Mouse (Mus musculus) Patski (cell line): Measurements from ENCODE around the gene Hist1h2ad. TPM values are rescaled to one million over a fixed set of nuclear protein-coding genes. Genes with fewer than 3 reads are reported as not detected.
"Not testable (repeated sequence)": the region's sequence is repeated elsewhere in the genome, so short reads cannot be mapped to it uniquely, and the experiment has no call there.

ENCODE experiments used
- ATAC-seq: fragments of 100-300 bp; one replicate; pipeline ENCODE4 v1.8.0; 2021
- CTCF ChIA-PET: fragments of 350-600 bp; sonication (Branson Sonifier 250); formaldehyde crosslinking; loops from one replicate; lab custom pipeline; 2022; ENCODE audit warnings: inconsistent platforms; lab: Charles Lee
- POLR2A ChIA-PET: fragments of 350-600 bp; sonication (Branson Sonifier 250); formaldehyde crosslinking; loops from one replicate; lab custom pipeline; 2022; ENCODE audit warnings: antibody characterized with exemption, inconsistent platforms; lab: Charles Lee
- DNase-seq: peaks from one replicate; pipeline ENCODE4 v3.0.0-alpha.2; 2011; ENCODE audit warnings: low read depth, low spot score
- H3K27me3 ChIP-seq: fragments of 371-371 bp; one replicate; pipeline ENCODE4 v1.5.1; 2021
- CTCF ChIP-seq: fragments of 100-300 bp; IDR thresholded peaks from one replicate; pipeline ENCODE4 v1.5.1; 2021
- in situ Hi-C: fragments of 300-500 bp; cut with MboI; formaldehyde crosslinking; loops from 3 replicates; pipeline ENCODE4 v1.11.1; 2018; ENCODE audit warnings: low pct_unique_long_range_greater_than_20kb, mixed read lengths
- polyA plus RNA-seq: library from polyadenylated mRNA; unstranded; gene quantifications from one replicate; pipeline ENCODE4 v1.2.3, GENCODE M21; 2021

Gene Hist1h2ad
- polyA plus RNA-seq, 1 experiment from 2014 or later, result 1.0 TPM

DNA sequence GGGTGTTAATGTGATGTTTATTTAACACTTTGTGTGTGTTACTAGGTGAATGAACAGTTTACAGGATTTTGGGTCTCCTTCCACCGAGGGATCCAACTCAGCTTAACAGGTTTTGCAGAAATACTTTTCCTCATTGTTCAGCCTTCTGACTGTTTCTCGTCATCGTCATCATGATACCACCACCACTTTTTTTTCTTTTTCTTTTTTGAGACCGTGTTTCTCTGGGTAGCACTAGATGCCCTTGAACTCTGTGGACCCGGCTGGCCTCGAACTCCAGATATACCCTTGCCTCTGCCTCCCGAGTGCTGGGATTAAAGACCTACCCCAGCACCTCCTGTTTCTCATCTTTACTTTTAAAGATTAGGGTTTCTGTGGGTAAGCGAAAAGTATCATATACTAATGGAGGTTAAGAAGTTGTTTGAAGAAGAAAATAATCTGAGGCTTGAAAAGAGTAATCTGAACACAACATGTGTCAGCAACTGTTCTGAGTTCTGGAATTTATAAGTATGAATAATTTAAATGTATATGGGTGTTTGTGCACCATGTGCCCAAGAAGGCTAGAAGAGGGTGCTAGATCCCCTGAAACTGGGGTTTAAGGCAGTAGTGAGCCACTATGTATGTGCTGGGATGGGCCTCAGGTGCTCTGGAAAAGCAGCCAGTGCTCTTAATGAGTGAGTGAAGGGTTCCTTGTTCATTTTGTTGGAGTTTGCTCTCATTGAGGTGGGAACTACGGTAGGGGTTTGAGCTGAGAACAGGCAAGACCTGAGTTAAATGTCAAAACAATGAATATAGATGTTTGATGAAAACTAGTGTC lies 41.7 kb upstream of the Hist1h2ad start:
- H3K27me3 ChIP-seq, result no peaks in the 10 kb centered on the region
- in situ Hi-C loops, result loop anchor here (5.0 to 10.0 kb wide), 3 partner anchors 65 to 1818 kb away; partner anchors contain the start of genes Hist1h2ag, Hist1h2ai, Hist1h2bj and Hist1h2bl
- ATAC-seq (no peak), DNase-seq (no peak)
- no peak for TF ChIP-seq CTCF
- POLR2A ChIA-PET, result interaction anchor here (0.6 kb wide), 1 partner anchor 1794 kb away, joined by 3 read pairs; no protein-coding TSS in a partner anchor
- CTCF ChIA-PET, result no interaction called here

DNA sequence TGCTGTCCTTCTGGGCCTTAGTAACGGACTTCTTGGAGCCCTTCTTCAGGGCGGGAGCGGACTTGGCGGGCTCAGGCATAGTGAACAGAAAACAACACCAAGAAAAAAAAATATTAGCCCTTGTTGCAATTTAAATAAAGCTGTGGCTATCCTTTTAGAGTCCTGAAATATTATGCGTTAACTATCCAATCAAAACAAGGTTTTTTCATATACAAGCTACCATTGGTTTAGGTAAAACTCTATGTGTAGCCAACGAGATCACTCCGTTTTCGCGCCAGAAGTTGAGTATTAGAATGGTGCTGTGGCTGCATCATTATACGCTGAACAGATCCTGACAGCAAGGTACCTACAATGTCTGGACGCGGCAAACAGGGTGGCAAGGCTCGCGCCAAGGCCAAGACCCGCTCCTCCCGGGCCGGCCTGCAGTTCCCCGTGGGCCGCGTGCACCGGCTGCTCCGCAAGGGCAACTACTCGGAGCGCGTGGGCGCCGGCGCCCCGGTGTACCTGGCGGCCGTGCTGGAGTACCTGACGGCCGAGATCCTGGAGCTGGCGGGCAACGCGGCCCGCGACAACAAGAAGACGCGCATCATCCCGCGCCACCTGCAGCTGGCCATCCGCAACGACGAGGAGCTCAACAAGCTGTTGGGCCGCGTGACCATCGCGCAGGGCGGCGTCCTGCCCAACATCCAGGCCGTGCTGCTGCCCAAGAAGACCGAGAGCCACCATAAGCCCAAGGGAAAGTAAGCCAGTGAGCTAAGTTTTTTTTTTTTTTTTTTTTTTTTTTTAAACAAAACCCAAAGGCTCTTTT lies 40.4 kb upstream of the Hist1h2ad start, which contains the start of gene Hist1h2af:
TSS of gene Hist1h2af (plus strand) at position 347 of the 808 bp plus-strand sequence.
- not testable (repeated sequence) for H3K27me3 ChIP-seq

DNA sequence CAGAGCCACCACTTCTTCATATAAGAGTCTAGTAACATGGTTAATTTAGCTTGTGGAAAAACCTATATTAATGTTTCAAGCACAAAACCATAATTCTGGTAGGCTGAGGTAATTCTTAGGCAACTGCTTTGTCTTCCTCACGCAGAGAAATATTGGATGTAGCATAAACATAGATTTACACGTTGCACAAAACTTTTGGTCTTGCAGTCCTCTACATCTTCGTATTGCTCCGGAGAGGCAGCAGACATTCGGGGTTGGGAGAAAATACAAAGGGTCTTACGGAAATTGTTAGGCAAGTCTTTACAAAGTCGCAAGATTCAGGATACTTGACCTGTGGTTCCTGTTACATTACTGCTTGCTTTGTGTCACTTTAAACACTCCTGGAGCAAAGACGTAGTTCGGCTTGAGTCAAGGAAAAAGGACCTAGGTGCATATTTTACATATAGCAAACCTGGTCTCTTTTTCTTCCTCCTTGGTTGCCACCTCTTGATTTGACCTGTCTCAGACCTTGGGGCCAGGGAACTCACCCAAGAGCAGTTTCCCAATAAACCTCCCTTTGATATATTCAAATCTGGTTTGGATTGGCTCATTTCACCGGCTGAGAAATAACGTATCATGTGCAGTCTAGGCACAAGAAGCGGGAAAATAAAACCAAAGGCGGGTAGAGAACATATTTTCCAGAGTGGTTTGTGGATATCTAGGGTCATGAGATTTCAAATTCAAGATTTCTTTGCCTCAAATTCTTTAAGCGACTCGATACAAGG lies 39.6 kb upstream of the Hist1h2ad start:
- CTCF ChIA-PET, result interaction anchor here (1.1 to 1.6 kb wide), 2 partner anchors 9 to 20 kb away, joined by 4 to 6 read pairs; partner anchors contain the start of gene Hist1h2bh
- in situ Hi-C loops, result loop anchor here (5.0 to 10.0 kb wide), 3 partner anchors 63 to 1820 kb away; partner anchors contain the start of genes Hist1h2ag, Hist1h2ai, Hist1h2bj and Hist1h2bl
- POLR2A ChIA-PET, result interaction anchor here (0.6 kb wide), 1 partner anchor 48 kb away, joined by 3 read pairs; no protein-coding TSS in a partner anchor
- ATAC-seq (peak; percentile 19), DNase-seq (no peak)
- H3K27me3 ChIP-seq, result no peaks in the 10 kb centered on the region
- TF ChIP-seq CTCF, result no peak

More for the DNA sequence above, 40.4 kb upstream of the Hist1h2ad start, which contains the start of gene Hist1h2af:
- CTCF ChIA-PET, result interaction anchor here (1.1 to 1.6 kb wide), 2 partner anchors 9 to 20 kb away, joined by 4 to 6 read pairs; partner anchors contain the start of gene Hist1h2bh
- in situ Hi-C loops, result loop anchor here (5.0 to 10.0 kb wide), 3 partner anchors 64 to 1819 kb away; partner anchors contain the start of genes Hist1h2ag, Hist1h2ai, Hist1h2bj and Hist1h2bl
- POLR2A ChIA-PET, result interaction anchor here (0.7 kb wide), 1 partner anchor 57 kb away, joined by 3 read pairs; no protein-coding TSS in a partner anchor
- peak; percentile 52 for ATAC-seq
- not testable (repeated sequence) for DNase-seq

DNA sequence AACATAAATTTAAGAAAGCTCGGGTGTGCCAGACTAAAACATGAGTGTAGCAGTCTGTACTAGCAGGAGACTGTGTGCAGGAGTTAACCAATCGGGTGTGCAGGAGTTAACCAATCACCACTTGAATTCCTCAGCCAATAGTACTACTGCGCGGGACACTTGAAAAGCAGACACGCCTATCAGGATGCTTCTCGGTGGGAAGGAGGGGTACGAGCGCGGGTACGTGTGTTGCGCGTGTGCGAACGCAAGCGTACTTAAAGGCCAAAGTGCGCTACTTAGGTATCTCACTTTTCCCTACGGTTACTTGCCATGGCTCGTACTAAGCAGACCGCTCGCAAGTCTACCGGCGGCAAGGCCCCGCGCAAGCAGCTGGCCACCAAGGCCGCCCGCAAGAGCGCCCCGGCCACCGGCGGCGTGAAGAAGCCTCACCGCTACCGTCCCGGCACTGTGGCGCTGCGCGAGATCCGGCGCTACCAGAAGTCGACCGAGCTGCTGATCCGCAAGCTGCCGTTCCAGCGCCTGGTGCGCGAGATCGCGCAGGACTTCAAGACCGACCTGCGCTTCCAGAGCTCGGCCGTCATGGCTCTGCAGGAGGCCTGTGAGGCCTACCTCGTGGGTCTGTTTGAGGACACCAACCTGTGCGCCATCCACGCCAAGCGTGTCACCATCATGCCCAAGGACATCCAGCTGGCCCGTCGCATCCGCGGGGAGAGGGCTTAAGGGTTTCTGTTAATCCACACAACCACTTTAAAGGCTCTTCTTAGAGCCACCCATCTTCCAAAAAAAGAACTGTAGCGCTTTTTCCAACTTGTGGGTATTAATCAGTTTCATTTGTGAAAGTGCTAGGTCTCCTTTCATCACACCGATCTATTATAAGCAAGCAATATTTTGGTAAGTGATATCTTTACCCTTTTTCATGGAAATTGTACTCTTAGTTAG lies 38.8 kb upstream of the Hist1h2ad start, which contains the start of gene Hist1h3g:
TSS of gene Hist1h3g (plus strand) at position 286 of the 939 bp plus-strand sequence.
- ATAC-seq, result peak; percentile 61
- H3K27me3 ChIP-seq, CTCF ChIA-PET, DNase-seq: not testable (repeated sequence)
- in situ Hi-C loops, result loop anchor here (10.0 kb wide), 1 partner anchor 1821 kb away; the partner anchor contains the start of genes Hist1h2ai, Hist1h2bl and Hist1h3h
- POLR2A ChIA-PET, result interaction anchor here (0.6 kb wide), 1 partner anchor 47 kb away, joined by 3 read pairs; no protein-coding TSS in a partner anchor

DNA sequence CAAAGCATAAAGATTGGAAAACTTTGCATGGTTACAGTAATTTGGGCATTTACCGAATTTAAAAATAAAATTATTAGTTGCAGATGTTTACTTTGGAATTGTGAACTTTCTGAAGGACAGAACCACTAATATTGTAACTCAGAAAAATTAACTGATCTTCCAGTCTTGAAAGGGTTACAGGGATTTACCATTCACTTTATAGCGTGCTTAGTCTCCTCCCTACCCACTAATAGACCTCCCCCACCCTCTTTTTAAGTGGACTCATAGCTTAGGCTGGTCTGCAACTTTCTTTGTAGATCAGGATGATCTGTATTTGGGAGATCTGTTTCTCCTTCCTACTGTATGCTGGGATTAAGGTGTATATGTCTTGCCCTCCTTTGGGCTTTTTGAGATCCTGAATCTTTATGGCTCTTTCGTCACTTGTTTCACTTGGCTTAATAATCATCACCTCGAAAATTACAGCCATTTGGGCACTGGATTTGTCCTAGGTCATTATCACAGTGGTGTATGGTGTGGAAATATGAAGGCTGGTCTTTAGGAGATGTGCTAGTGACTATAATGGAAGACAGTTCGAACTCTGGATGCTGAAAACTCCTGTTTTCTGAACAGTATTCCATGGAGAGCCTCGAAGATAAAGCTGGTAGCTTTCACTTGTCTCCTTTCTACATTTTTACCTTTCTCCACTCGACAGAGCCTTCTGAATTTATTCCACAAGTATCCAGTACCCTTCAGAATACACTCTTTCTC lies 37.9 kb upstream of the Hist1h2ad start:
- CTCF ChIA-PET, result no interaction called here
- DNase-seq (no peak), ATAC-seq (no peak)
- H3K27me3 ChIP-seq, result no peaks in the 10 kb centered on the region
- in situ Hi-C loops, result loop anchor here (10.0 kb wide), 1 partner anchor 1821 kb away; the partner anchor contains the start of genes Hist1h2ai, Hist1h2bl and Hist1h3h
- no peak for TF ChIP-seq CTCF
- POLR2A ChIA-PET, result no interaction called here

DNA sequence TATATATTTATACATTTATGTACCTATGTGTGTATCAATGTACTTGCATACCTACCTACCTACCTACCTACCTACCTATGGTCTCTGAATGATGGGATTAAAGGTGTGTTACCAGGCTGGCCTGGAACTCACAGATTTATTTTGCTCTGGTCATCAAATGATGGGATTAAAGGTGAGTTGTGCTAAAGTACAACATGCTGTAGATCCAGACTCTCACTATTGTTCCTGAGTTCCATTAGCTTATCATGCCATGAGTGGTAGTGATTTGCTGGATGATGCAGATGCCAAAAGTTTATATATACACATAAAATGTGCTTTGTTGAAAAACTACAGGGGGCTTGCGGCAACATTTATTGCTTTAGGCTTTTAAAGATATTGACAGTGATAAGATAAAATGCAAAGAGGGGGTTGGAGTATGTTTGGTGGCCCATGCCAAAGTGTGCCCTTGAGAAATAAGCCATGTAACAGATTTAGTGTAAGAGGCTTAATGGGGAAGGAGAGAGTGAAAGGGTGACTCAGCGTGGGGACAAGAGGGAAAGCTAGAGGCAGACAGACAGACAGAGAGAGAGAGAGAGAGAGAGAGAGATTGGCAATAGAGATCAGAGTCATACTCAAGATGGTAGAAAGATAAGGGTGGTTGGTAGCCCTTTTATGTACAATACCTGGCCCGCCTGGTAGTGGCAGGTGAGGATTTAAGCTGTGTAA lies 37.0 kb upstream of the Hist1h2ad start:
- CTCF ChIA-PET, result no interaction called here
- in situ Hi-C loops, result loop anchor here (10.0 kb wide), 1 partner anchor 1822 kb away; the partner anchor contains the start of genes Hist1h2ai, Hist1h2bl and Hist1h3h
- no peaks in the 10 kb centered on the region for H3K27me3 ChIP-seq
- ATAC-seq (no peak), DNase-seq (no peak)
- POLR2A ChIA-PET, result no interaction called here
- TF ChIP-seq CTCF, result no peak

DNA sequence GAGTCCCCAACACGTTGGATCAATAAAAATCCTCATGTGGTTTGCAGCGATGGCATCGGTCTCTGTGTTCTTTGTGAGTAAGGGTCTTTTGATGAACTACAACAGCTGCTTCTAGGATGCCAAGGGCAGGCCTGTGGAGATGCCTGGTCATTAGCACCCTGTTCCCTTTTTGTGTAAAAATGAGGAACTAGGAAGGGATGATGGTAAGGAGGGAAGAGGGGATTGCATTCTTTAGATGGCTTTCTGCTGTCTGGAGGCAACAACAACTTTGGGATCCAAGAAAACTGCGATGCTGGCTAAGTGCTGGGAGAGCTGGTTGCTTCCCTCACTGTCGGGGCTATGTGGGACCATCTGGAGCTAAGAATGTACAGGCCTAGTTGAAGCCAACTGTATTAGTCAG lies 35.9 kb upstream of the Hist1h2ad start:
- ChIA-PET POLR2A (no interaction called here), CTCF (no interaction called here)
- TF ChIP-seq CTCF, result no peak
- H3K27me3 ChIP-seq, result no peaks in the 10 kb centered on the region
- DNase-seq (no peak), ATAC-seq (no peak)
- in situ Hi-C loops, result loop anchor here (10.0 kb wide), 1 partner anchor 1823 kb away; the partner anchor contains the start of genes Hist1h2ai, Hist1h2bl and Hist1h3h

DNA sequence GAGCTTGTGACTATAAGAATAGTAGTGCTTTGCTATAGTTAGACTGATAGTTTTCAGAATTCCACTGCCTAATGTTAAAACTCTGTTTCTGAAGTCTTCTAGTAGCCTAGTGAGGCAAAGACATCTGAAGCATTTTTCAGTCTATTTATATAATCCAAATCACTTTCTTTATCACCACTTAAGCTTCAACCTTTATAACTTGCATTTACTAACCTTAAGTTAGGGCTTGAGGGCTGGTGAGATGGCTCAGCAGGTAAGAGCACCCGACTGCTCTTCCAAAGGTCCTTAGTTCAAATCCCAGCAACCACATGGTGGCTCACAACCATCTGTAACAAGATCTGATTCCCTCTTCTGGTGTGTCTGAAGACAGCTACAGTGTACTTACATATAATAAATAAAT lies 34.4 kb upstream of the Hist1h2ad start:
- DNase-seq, H3K27me3 ChIP-seq, POLR2A ChIA-PET, ATAC-seq: not testable (repeated sequence)
- in situ Hi-C loops, result loop anchor here (10.0 kb wide), 1 partner anchor 1825 kb away; the partner anchor contains the start of genes Hist1h2ai, Hist1h2bl and Hist1h3h
- CTCF ChIA-PET, result interaction anchor here (1.6 kb wide), 1 partner anchor 45 kb away, joined by 3 read pairs; no protein-coding TSS in a partner anchor
